Mouse (Mus musculus) limb, embryonic 14.5 days (tissue): Measurements from ENCODE around the gene Kcnk10. TPM values are rescaled to one million over a fixed set of nuclear protein-coding genes. Genes with fewer than 3 reads are reported as not detected.
A peak's percentile ranks its signal among the peaks of the same experiment; 100 is the strongest.
"Not testable (repeated sequence)": the region's sequence is repeated elsewhere in the genome, so short reads cannot be mapped to it uniquely, and the experiment has no call there.

Experiments
- ATAC-seq: fragments of 200-750 bp; cut with Nextera tagmentation; 2 replicates; pipeline ENCODE4 v1.8.0; 2017; ENCODE audit warnings: low read depth, moderate number of reproducible peaks, moderate TSS enrichment; ENCODE audit not compliant: low FRiP score
- DNase-seq: peaks from one replicate; pipeline ENCODE4 v3.0.0-alpha.2; 2015; ENCODE audit warnings: low spot score
- H3K27ac ChIP-seq: fragments of 300-500 bp; sonication (generic); replicated peaks from 2 replicates; pipeline ENCODE4 v1.5.1; 2014; ENCODE audit warnings: low read depth, mild to moderate bottlenecking, low read length, moderate library complexity, mixed read lengths
- H3K27me3 ChIP-seq: fragments of 300-500 bp; sonication (generic); 2 replicates; pipeline ENCODE4 v1.6.1; 2014; ENCODE audit warnings: low read length, mixed read lengths; ENCODE audit not compliant: control insufficient read depth, insufficient read depth
- H3K36me3 ChIP-seq: fragments of 300-500 bp; sonication (generic); 2 replicates; pipeline ENCODE4 v1.6.1; 2014; ENCODE audit warnings: mild to moderate bottlenecking, low read length, moderate library complexity, mixed read lengths; ENCODE audit not compliant: control insufficient read depth, insufficient read depth
- H3K4me1 ChIP-seq: fragments of 300-500 bp; sonication (generic); 2 replicates; pipeline ENCODE4 v1.6.1; 2014; ENCODE audit warnings: antibody characterized with exemption, low read length, mixed read lengths; ENCODE audit not compliant: control insufficient read depth, insufficient read depth
- H3K4me2 ChIP-seq: fragments of 300-500 bp; sonication (generic); replicated peaks from 2 replicates; pipeline ENCODE4 v1.6.1; 2014; ENCODE audit warnings: low read depth, mild to moderate bottlenecking, low read length, moderate library complexity; ENCODE audit not compliant: severe bottlenecking
- H3K4me3 ChIP-seq: fragments of 300-500 bp; sonication (generic); replicated peaks from 2 replicates; pipeline ENCODE4 v1.5.1; 2014; ENCODE audit warnings: low read length
- H3K9ac ChIP-seq: fragments of 300-500 bp; sonication (generic); 2 replicates; pipeline ENCODE4 v1.6.1; 2014; ENCODE audit warnings: mild to moderate bottlenecking, low read depth, low read length, moderate library complexity; ENCODE audit not compliant: severe bottlenecking
- H3K9me3 ChIP-seq: fragments of 300-500 bp; sonication (generic); 2 replicates; pipeline ENCODE4 v1.6.1; 2016; ENCODE audit warnings: low read length; ENCODE audit not compliant: control insufficient read depth
- POLR2A ChIP-seq: fragments of 200-500 bp; IDR thresholded peaks from 2 replicates; pipeline ENCODE4 v1.8.0; 2012; ENCODE audit warnings: inconsistent platforms, mild to moderate bottlenecking, moderate library complexity, borderline replicate concordance; ENCODE audit not compliant: insufficient read depth, insufficient read length; ENCODE audit errors: extremely low read depth
- WGBS: fragments of 180-500 bp; shearing (Covaris S2); extraction: QIAGEN DNeasy Blood & Tissue Kit; methylation state at CpG from one replicate; pipeline ENCODE4 v1.1.7; 2014; 5-methylcytosine and 5-hydroxymethylcytosine counted together
- polyA plus RNA-seq, 2 experiments: library from polyadenylated mRNA; depleted of rRNA in 1 of 2; stranded (reverse) in 1 of 2; unstranded in 1 of 2; fragments of >200 nt; fragmentation: Nextera tagmentation in 1 of 2; extraction: Ambion mirVana in 1 of 2; gene quantifications; 2 replicates each; pipeline versions ENCODE4 v1.2.1 to v1.2.3; 2012 to 2014

Kcnk10 gene
- polyA plus RNA-seq (2012; rRNA removed) (0.08 and 0.14 TPM in 2 replicates), polyA plus RNA-seq (2014; fragmentation: Nextera tagmentation; extraction: Ambion mirVana) (0.11 TPM in 1 of 2 replicates, not detected in the other)

DNA sequence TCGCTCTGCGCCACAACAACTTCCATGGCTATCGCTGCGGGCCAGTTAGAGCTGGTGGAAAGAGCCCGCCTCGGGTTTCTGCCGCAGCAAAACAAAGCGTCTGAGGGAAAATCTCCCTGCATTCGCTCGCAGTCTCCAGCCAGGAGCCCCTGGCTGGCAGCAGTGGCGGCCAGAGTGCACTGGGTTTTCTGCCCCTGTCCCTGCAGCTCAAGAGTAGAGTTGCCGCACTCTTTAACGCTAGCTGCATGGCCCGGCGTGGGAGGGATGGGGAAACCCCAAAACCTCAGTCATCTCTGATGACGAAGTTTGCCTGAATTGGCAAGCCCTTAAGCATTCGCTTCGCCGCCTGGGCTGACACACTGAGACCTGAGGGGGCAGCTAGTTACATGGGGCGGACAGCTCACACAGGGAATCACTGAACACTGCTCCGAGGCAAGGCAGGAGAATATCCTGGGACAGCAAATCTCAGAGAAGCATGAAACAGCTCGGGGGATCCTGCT lies at the start of gene Kcnk10:
Gene Kcnk10 (minus strand): TSS at position 450 of the 500 bp plus-strand sequence.
- Histone ChIP-seq H3K4me2 (peak within 1 kb of the TSS; percentile 42), H3K9ac (no peak within 1 kb of the TSS), H3K36me3 (no peaks in the 10 kb centered on the region), H3K4me3 (peak within 1 kb of the TSS; percentile 21), H3K27me3 (peaks cover 59% of the 10 kb centered on the region), H3K9me3 (no peaks in the 10 kb centered on the region), H3K4me1 (no peaks in the 10 kb centered on the region), H3K27ac (no peak within 1 kb of the TSS)
- 1% methylated on average over 22 of the region's 22 CpGs for WGBS
- no peak for ATAC-seq
- DNase-seq: no peak
- TF ChIP-seq POLR2A: no peak

DNA sequence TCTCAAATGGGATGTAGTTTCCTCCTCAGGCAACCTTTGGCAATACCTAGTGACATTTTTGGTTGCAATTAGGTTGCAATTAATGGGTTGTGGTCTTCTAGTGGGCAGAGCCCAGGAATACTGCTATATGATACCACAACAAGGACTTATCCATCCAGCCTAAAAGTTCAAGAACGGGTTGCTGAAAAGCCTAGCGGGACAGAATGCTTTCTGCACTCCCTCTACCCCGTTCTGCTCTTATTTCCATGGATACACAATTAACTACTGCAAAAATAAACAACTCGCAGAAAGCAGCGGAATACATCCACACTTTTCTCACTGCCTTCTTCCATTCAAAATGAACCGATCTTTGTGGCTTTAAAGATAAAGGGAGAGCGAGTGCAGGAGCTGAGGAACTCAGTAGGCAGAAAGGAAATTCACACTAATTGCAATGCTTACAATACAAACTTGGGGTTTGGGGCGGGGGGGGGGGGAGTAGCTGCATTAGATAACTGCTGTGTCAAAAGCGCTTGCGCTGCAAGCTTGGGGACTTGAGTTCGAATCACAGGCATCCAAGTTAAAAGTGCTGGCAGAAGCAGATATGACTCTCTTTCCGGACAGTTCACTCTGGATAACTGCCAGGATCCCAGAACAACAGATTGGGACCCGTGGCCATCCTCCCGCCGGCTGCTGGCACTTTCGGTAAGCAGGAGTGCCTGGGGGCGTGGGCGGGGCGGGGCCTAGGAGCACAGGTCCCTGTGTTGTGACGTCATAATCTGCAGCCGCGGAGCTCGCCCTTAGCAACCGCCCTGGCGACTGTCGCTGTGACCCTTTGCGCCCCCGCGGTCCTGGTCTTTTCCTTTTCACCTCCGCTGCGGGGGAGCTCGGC lies 49.5 kb upstream of the Kcnk10 start, which contains the start of gene Spata7:
Gene Spata7 (plus strand): TSS at position 766 of the 868 bp plus-strand sequence.
- Histone ChIP-seq H3K36me3 (peaks cover 2% of the 10 kb centered on the region; the same call in 1 of the 2 replicates), H3K9me3 (no peaks in the 10 kb centered on the region), H3K4me1 (peaks cover 4% of the 10 kb centered on the region; the same call in 1 of the 2 replicates), H3K4me3 (peak within 1 kb of the TSS; percentile 65), H3K27ac (no peak within 1 kb of the TSS), H3K9ac (peak within 1 kb of the TSS; percentile 63), H3K4me2 (peak within 1 kb of the TSS; percentile 64), H3K27me3 (no peaks in the 10 kb centered on the region)
- DNase-seq (peak; percentile 89), ATAC-seq (peak; percentile 96)
- 0 out of 2 replicates have a peak, but pooled peaks have one; percentile 5 for TF ChIP-seq POLR2A
- WGBS: 4% methylated on average over 32 of the region's 32 CpGs

DNA sequence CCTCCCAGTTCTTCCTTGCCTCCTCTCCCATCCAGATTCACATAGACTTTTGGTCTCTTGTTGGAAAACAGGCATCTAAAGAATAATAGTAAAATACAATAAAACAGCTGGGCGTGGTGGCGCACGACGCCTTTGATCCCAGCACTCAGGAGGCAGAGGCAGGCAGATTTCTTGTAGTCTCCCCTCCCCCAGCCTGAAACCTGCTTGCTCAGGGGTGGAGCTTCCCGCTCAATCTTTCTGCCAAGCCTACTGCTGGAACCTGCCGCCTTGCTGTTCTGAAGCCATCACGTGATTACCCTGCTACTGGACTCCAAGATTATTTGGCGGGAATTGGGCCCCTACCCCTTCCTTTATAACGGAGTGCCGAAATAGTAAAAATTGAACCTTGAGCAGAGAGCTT lies 45.2 kb upstream of the Kcnk10 start:
- H3K9me3 ChIP-seq, H3K4me3 ChIP-seq, H3K27me3 ChIP-seq, H3K4me2 ChIP-seq, ATAC-seq, H3K36me3 ChIP-seq, H3K9ac ChIP-seq, H3K4me1 ChIP-seq, H3K27ac ChIP-seq, DNase-seq: not testable (repeated sequence)
- 88% methylated on average over 10 of the region's 10 CpGs for WGBS

DNA sequence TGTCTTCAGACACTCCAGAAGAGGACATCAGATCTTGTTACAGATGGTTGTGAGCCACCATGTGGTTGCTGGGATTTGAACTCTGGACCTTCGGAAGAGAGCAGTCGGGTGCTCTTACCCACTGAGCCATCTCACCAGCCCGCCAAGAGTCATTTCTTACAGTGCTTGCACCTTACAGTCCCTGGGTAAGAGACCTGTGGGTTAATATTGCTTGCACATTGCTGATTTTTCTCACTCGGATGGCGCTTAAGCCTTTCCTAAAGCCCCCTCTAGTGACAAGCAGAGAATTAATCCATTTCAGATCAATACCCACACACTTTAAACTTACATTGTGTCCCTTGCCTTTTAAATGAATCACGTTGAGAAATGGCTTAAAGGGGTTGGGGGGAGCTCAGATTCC lies 42.8 kb upstream of the Kcnk10 start:
- peak; percentile 18 for DNase-seq
- H3K27ac ChIP-seq, H3K4me1 ChIP-seq, ATAC-seq, H3K27me3 ChIP-seq, H3K9ac ChIP-seq, H3K36me3 ChIP-seq, H3K4me3 ChIP-seq, H3K4me2 ChIP-seq, H3K9me3 ChIP-seq: not testable (repeated sequence)
- 39% methylated on average over 6 of the region's 6 CpGs for WGBS

DNA sequence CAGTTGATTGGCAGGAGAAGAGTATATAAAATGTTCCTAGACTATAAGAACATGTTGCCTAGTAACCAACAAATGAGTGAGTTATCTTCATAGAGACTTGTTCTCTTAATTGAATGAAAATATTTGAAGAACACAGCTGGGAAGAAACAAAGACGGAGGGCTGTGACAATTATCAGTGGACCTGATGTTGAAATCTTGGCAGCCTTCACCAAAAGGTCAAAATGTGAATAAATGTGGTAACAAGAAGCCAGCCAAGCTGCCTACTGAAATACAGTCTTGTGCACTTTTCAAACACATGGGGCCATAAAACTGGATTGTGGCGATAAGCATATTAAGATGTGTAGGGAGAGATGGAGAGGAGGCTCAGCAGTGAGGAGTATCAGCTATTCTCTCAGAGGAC lies 41.4 kb upstream of the Kcnk10 start:
- Histone ChIP-seq H3K4me1 (no peaks in the 10 kb centered on the region; the same call in 1 of the 2 replicates), H3K4me3 (no peak overlapping the region), H3K36me3 (no peaks in the 10 kb centered on the region), H3K4me2 (no peak overlapping the region), H3K27me3 (no peaks in the 10 kb centered on the region), H3K9me3 (no peaks in the 10 kb centered on the region), H3K27ac (no peak overlapping the region), H3K9ac (no peak overlapping the region)
- ATAC-seq (no peak), DNase-seq (no peak)
- WGBS: 63% methylated on average over 2 of the region's 2 CpGs
- no peak for TF ChIP-seq POLR2A
